Mouse (Mus musculus): Measurements from ENCODE around the gene Klb.
"Not testable (repeated sequence)": the region's sequence is repeated elsewhere in the genome, so short reads cannot be mapped to it uniquely, and the experiment has no call there.

Klb gene

DNA sequence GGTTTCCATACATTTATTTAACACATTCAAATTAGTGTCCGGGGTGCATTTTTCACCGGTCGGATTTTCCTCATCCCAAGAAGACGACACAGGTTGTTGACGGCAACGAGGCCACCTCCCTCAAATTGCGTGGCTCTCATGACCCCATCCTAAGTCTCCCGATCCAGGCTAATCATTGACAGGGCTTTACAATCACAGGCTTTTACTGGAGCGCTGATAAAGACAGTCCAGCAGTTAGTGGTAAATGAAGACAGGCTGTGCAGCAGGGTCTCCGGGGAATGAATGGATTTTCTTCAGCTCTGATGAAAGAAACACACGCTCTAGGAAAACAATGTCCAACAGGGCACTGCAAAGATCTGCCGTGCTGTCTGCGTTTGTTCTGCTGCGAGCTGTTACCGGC lies at the start of gene Klb:
Gene Klb (plus strand): TSS at position 147 of the 400 bp plus-strand sequence.
- no peak for DNase-seq (ENCODE audit: low spot score)

DNA sequence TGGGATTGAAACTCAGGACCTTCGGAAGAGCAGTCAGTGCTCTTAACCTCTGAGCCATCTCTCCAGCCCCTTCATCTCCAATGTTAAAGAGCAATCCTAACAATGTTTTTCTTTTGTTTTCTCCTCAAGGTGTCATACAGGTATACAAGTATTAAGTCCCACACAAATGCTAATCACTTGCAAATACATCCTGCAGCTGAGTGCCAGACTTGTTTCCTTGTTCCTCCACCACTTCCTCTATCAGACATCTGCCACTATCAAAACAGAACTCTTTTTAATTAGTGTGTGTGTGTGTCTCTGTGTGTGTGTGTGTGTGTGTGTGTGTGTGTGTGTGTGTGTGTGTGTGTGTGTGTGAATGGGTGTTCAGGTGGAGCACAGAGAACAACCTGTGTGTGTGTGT lies 48.5 kb upstream of the Klb start:
- DNase-seq (ENCODE audit: low spot score), result not testable (repeated sequence)

DNA sequence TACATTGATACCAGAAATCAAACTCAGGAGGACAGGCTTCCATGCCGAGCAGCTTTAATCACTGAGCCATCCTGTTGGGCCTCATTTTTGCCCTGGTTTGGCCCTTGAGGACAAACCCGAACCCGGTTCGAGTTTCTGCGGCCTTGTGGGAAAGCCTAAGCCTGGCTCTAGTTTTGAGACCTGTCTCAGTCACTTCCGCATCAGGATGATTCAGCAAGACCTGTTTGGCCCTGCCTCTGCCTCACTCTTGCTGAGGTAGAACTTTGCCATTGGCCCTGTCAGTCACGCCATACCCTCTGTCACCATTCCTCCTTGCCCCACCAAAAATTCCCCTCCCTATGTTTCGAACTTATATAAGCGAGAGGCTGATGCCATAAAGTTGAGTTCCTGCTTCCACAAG lies 48.0 kb upstream of the Klb start:
- DNase-seq (ENCODE audit: low spot score), result no peak

DNA sequence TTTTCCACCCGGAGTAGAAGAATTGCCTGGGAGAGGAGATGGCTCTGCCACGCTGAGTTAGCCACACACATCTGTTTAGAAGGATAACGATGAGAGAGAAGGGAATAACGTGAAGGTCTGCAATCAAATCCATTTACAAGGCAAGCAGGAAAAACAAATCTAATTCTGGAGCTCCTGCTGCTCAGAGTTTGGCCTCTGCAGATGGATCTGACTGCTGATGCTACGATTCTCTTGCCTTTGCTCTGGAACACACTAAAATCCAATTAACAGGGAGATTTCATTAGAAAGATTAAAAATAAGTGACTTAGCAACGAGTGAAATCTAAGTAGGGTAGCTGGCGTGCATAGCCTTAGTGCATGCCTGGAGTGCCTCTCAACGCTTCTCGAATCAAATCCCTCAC lies 42.6 kb upstream of the Klb start:
- no peak for DNase-seq (ENCODE audit: low spot score)

DNA sequence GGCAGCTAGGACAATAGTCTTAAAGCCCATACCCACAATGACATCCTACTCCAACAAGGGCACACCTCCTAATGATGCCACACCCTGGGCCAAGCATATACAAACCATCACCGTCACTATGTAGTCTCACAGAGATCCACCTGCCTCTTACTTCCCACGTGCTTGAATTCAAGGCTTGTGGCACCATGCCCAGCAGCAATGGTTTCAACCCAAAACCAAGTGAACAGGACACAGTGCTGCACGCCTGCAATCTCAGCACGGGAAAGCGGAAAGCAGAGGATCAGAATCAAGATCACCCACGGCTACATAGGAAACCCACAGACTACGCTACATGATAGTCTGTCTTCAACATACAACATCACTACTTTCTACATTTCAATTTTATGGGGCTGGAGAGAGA lies 39.9 kb upstream of the Klb start:
- DNase-seq (ENCODE audit: low spot score), result no peak

DNA sequence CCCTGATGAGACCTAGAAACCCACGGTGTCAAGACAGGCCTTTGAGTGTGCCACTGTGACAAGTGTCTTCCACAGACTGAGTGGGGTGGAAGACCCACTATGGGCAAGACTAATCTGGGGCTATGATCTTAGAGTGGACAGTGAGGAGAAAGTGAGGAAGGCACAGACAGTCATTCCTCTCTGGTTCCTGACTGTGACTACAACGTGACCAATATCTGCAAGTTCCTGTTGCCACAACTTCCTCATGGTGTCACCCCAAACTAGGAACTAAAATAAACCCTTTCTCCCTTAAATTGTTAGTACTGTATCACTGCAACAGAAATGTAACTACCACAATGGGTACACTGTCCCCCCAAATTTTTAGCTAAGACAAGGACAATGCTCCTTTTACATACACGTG lies 39.2 kb upstream of the Klb start:
- DNase-seq (ENCODE audit: low spot score), result no peak

DNA sequence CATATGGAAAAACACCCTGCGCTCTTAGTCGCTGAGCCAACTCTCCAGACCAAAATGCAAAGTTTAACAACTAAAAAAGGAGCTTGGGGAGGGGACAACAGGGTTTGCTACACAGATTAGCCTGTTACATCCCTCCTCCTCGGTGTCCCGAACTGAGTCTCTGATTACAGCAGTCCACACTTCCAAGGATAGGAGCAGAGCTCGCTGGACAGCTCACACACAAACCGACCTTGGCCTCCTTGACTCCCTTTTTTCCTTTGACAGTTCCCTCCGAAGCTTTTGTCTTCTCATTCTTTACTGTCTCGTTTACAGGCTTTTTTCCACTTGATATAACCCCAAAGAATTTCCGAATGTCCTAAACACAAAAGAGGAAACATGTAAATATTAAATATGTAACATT lies 28.9 kb upstream of the Klb start:
- no peak for DNase-seq (ENCODE audit: low spot score)

DNA sequence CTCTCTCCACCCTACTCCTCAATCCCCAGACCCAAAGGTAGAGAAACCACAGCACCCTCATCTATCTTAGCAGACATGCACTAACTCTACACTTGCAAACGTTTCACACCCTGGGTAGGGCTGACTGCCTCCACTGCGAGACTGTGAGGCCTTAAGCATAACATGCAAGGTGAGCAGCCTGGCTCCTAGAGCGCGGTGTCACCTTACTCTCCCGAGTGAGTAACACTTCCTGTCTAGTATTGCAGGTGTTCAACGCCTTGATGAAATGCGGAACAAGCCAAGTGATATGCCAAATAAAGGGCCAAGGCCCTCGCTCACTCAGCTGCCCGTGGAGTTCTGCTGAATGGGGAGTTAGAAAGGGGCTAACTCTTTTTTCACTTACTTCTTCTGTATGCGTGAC lies 25.9 kb upstream of the Klb start:
- DNase-seq (ENCODE audit: low spot score), result no peak

DNA sequence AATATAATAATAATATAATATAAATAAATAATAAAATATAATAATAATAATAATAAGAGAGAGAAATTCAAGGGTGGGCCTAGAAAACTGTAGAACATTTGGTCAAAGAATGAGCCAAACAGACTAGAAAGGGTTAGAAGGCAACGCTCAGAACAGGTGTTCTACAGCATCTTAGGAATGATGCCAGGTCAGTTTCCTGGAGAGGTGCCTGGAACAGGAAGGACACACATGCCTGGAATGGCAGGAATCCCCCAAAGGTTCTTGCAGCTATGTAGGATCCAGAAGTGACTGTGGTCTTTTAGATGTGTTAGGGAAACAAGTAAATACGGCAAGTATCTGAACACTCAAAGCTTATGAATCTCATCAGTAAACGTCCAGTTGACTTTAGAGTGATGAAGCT lies 23.8 kb upstream of the Klb start:
- no peak for DNase-seq (ENCODE audit: low spot score)

DNA sequence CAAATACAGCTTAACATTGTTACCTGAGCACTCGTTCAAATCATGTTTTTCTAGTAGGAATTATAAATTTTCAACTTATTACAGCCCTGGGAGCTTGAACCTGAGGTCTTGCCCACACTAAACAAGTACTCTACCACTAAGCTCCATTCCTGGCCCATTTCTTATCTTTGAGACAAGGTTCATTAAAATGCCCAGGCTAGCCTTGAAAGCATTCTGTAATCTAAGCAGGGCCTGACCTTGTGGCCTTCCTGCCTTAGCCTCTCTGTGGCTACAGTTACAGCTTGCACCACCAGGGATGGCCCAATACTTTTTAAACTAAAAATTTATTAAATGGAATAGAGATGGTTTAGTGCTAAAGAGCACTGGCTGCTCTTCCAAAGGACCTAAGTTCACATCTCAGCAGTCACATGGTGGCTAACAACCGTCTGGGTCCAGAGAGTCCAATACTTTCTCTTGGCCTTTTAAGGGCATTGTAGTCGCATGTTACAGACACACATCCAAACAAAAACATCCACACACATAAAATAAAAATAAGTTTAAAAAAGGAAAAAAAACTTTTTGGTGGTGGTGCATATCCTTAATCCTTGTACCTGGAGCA lies 23.3 kb upstream of the Klb start:
- no peak for DNase-seq (ENCODE audit: low spot score)

DNA sequence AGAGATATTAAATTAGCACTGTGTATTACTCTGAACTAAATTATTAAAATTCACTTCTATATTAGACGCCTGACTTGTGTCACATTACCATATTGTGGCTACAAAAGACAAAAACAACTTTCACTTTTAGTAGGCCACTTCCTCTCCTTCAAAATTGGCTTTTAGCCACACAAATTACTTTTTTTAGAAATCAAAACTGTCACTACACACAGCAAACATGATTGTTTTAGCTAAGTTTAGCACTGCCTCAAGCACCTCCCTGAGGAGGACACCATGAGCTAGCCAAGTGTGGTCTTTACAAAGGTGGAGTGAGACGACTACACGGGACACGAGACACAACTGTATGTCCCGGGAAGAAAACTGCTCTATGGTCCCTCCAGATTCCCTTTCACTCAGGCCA lies 21.9 kb upstream of the Klb start:
- DNase-seq (ENCODE audit: low spot score), result no peak

DNA sequence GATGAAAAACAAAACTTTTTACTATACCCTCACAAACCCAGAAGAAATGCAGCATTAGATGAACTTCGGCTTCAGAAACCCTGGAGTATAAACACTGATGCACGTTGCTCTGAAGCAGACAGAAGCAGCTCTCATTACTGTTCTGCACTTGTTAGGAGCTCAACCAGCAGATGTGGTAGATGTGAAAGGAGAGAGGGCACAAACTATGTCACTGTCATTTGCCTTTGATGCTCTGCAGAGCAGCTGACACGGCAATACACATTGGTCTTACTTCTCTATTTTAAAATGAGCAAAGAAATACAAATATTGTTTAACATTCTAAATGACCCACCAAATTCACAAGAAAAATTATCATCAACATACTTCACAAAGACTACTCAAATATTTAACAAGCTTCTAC lies 18.1 kb upstream of the Klb start:
- DNase-seq (ENCODE audit: low spot score), result no peak

DNA sequence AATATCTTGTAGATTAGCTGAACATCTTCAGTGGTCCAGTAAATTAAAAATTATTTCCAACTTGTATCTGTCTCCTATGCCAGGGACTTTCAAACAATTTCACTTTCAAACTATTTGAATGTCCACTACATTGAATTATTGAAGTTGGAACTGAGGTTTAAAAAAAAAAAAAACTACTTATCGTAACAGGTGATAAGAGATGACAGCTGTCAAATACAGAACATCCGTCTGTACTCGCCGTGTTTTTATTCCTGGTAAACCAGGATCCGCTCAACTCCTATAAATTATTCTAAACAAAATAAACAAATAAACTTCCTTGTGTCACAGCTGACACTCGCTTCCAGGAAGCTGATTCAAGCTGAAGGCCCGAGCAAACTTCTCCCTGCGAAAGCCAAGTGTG lies 13.3 kb upstream of the Klb start:
- DNase-seq (ENCODE audit: low spot score), result no peak

DNA sequence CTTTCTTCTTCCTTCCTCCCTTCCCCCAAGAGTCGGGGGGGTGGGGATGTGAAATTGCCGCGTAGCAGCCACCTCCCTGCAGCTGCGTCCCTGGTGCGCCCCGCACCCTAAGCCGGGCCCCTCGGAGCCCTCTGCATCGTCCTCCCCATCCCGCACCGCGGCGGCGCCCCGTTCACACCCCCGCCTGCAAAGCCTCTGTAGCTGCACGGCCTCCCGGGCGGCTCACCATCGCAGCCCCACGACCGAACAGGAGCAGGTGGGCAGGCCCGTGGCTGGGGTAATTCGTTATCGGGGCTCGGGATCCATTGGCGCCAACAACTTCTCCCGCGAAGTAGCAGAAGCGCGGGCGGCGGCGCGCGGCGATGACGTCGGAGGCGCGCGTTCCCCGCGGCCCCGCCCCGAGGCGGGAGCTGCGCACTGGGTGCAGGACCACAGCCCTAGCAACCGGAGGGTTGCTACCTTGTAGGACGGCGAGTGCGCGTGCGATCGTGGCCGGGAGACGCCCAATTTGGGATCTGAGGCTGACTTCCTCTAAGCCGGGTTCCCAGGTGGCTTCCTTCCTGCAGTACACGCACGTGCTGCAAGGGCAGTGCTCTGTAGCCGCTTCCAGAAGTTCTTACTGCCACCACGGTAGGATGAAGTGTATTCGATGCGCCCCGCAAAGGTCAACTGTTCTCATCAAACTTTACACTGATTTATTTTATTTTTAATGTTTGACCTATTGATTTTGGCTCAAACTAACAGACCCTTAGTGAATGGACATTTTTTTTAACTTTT lies 12.6 kb upstream of the Klb start, which contains the start of gene Rfc1:
Gene Rfc1 (minus strand): TSS at position 373 of the 777 bp plus-strand sequence.
- DNase-seq (ENCODE audit: low spot score), result peak; percentile 75

DNA sequence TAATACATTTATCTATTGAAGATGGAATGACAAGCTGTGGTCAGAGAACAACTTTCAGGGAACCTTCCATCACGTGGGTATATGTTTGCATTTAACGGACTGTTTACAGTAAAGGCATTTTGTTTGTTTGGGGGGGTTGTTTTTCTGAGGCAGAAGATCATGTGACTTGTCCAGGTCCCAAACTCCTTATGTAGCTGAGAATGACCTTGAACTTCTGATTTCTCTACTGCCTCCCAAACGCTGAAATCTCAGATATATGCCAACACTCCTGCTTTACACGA lies 12.1 kb upstream of the Klb start:
- DNase-seq (ENCODE audit: low spot score), result no peak

DNA sequence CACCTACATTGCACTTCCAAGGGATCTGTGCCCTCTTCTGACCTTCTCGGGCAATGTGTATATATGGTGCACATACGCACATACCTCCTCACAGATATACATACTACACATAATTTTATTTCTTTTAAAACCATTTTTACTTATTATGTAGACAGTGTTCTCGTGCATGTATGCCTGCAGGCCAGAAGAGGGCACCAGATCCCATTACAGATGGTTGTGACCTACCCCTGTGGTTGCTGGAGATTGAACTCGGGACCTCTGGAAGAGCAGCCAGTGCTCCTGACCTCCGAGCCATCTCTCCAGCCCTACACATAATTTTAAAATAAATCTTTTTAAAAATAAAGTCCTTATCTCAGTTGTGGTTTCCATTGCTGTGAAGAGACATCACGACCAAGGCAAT lies 9.7 kb upstream of the Klb start:
- DNase-seq (ENCODE audit: low spot score), result no peak

DNA sequence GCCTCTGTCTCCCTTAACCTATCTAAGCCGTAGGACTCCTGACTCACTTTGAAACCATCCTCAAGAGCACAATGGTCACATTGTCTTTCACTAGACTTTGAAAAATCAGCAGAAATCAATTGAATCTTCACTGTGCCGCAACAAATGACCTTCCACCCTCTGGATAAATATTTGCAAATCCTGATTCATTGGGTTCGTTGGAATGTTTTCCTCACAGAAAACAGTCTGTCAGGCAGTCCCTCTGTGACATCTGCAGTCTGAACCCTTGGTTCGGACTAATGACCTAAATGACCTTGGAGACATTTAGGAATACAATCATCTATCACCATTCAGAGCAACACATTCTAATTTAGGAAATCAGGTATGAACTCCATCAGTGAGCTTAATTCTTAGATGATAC lies 7.9 kb upstream of the Klb start:
- no peak for DNase-seq (ENCODE audit: low spot score)

DNA sequence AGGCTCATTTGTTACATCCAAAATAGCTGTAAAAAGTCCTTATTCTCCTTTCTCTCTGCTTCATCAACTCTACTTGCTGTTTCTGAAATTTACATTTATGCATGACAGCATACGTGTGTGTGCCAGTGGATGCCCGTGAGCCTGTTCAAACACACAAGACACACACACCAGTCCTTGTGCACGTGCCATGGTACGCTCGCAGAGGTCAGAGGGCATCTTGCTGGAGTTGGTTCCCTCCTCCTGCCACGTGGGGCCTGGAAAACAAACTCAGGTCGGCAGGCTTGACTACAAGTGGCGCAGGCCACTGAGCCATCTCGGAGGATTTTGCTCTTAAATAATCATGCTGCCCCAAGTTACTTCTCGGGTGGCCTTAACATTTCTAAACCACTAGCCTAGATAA lies 2.4 kb downstream of the Klb start:
- no peak for DNase-seq (ENCODE audit: low spot score)

DNA sequence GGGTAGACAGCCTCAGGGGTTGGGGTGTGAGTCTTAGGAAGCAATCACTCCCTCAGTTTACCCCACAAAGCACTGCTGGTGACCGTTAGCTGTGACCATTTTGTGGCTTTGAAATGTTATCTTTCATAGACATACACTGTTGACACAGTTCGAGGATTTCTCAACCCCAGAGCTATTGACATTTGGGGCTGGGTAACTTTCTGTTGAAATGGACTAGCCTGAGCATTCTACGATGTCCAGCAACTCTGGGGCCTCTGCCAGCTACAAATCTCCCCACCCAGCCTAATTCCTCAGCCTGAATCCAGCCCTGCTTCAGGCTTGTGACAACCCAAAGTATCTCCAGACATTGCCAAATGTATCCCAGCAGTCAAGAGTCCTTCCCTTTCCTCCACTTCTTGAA lies 6.0 kb downstream of the Klb start:
- no peak for DNase-seq (ENCODE audit: low spot score)

DNA sequence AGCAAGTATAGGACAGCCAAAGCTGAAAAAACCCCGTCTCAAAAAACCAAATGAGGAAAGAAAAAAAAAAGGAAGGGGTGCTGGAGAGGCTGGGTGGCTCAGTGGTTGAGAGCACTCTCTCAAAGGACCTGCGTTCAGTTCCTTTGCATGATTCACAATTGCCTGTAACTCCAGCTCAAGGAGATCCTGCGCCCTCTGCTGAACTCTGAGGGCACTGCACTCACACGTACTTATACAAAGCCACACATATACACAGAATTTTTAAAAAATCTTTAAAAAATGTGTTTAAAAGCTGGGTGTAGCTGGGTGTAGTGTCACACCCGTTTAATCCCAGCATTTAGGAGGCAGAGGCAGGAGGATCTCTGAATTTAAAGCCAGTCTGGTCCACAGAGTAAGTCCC lies 6.9 kb downstream of the Klb start:
- DNase-seq (ENCODE audit: low spot score), result no peak

DNA sequence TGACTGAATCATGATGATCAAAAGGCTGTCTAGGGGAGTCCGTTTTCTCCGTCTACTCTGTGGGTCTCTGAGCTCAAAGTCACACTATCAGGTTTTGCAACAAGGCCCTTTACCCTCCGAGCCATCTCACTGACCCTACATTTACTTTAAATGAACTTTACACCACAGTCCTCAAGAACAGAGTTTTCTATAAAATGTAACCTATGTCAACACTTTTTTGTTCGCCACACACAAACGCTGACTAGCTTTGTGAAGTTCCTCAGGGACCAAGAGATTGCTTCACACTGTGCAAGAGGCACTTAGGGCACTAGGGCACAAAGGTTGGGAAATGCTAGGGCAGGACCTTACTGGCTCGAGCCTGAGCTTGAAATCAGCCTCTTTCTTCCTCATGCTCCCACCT lies 8.7 kb downstream of the Klb start:
- no peak for DNase-seq (ENCODE audit: low spot score)

DNA sequence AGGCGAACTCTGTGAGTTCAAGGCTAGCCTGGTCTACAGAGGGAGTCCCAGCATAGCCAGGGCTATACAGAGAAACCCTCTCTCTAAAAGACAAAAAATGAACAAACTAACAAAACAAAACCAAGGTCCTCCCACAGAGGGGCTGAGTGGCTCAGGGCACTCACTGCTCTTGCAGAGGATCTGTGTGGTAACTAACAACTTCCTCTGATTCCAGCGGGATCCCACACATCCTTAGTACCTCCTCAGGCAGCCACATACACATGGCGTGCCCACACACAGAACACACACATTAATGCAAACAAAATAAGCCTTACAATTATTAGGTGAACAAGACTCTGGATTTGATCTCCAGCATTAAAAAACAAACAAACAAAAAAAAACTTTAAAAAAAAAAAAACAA lies 9.7 kb downstream of the Klb start:
- DNase-seq (ENCODE audit: low spot score), result no peak

DNA sequence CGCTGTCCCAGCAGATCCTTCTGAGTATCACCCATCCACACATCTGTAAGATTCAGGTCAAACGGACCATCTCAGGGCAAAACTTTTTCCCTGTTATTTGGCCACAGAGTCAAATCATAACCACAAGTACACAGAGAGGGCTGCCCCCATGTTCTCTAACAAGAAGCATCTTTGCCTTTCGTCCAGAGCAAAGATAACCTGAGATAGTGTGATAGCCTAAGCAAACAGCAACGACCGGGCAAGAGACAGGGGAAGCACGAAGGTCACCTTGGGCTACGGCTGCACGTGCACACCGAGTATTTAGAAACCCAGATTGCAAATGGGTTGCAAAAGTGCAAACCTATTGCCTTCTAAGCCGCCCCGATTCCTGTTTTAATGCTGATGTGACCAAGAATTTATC lies 19.7 kb downstream of the Klb start:
- no peak for DNase-seq (ENCODE audit: low spot score)

DNA sequence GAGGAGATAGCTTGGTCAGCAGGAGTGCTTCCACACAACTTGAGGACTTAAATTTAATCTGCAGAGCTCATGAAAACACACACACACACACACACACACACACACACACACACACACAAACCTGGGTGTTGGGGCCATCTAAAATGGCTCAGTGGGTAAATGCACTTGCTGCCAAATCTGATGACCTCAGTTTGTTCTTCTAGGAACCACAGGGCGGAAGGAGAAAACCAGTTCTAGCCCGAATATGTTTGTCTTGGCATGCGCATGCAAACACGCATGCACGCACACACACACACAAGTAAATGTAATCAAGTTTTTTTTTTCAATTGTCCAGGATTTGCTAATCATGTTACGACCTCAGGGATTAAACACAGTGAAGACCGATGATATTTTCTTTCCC lies 23.4 kb downstream of the Klb start:
- DNase-seq (ENCODE audit: low spot score), result no peak

All from ovary, postnatal 10 days (tissue).